ENCODE assay signal across 8 mouse cellular contexts in the genomic region with DNA sequence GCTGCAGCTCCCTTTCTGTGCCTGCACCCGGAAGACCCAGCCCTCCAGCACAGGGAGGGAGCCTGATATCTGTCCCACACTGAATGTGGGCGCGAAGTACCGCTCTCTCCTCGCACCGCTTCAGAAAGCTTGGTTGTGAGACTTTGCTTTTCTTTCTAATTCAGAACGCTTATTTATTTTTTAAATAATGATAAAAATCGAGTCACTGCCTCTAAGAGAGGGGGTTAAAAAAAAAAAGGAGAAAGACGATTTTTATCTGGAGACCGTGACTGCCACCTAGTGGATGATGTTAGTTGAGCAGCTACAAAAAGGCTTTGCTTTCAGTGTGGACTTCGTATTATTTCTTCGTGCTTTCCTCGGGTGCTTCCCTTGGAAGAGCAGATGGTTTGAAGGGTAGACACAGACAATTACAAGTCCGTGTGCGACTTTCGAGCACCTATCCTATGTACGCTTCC. TPM values are rescaled to one million over a fixed set of nuclear protein-coding genes. Genes with fewer than 3 reads are reported as not detected.
DNase-seq lines count a peak whose midpoint lies in the region; ATAC-seq lines count a peak whose summit lies in the region.

No protein-coding gene starts in this region.

- no peaks in the 10 kb centered on the region for H3K9me3 ChIP-seq in hindbrain, embryonic 10.5 days
- H3K9me3 ChIP-seq in lung, embryonic 16.5 days (ENCODE audit: control insufficient read depth, low read length), result no peaks in the 10 kb centered on the region

- no peak overlapping the region for H3K27ac ChIP-seq in brown adipose tissue, adult 24 weeks (replicated peaks; ENCODE audit: low read depth, low read length)
- peak overlapping the region; percentile 81 for H3K27ac ChIP-seq in hindbrain, embryonic 10.5 days
- no peak overlapping the region for H3K27ac ChIP-seq in lung, embryonic 16.5 days (ENCODE audit: low read length)

- peak overlapping the region; percentile 70 for H3K4me2 ChIP-seq in lung, embryonic 16.5 days (ENCODE audit: low read depth, low read length)

- peak overlapping the region; percentile 55 for H3K4me3 ChIP-seq in brown adipose tissue, adult 24 weeks (ENCODE audit: insufficient read depth, low read depth, low read length)
- peak overlapping the region; percentile 54 for H3K4me3 ChIP-seq in hindbrain, embryonic 10.5 days
- peak overlapping the region; percentile 55 for H3K4me3 ChIP-seq in lung, embryonic 16.5 days (ENCODE audit: low read length)

- 3% methylated on average over 17 of the region's 17 CpGs for WGBS in hindbrain, embryonic 10.5 days
- 1% methylated on average over 17 of the region's 17 CpGs for WGBS in lung, embryonic 16.5 days

- H3K4me1 ChIP-seq in brown adipose tissue, adult 24 weeks (ENCODE audit: control insufficient read depth, insufficient read depth, insufficient read length, low read length), result no peaks in the 10 kb centered on the region
- H3K4me1 ChIP-seq in hindbrain, embryonic 10.5 days (replicated peaks), result peaks cover 16% of the 10 kb centered on the region
- H3K4me1 ChIP-seq in lung, embryonic 16.5 days (replicated peaks; ENCODE audit: control insufficient read depth, insufficient read depth, low read length), result peaks cover 4% of the 10 kb centered on the region

- H3K9ac ChIP-seq in lung, embryonic 16.5 days (ENCODE audit: low read length), result peak overlapping the region; percentile 57

- DNase-seq in MEL-GATA-1-ER (ENCODE audit: extremely low read depth, low read depth), result peak; percentile 55
- peak; percentile 44 for DNase-seq in fibroblast of lung, adult 2 months (ENCODE audit: low read depth)
- DNase-seq in hindbrain, embryonic 10.5 days (ENCODE audit: low spot score), result peak; percentile 70
- DNase-seq in layer of hippocampus, adult 9-10 months (ENCODE audit: low spot score), result peak; percentile 79
- peak; percentile 94 for DNase-seq in retina, embryonic 14.5 days (ENCODE audit: low spot score)
- peak; percentile 59 to 69 for DNase-seq in thymus, postnatal 36 days

- peak; percentile 78 for ATAC-seq in lung, embryonic 16.5 days (ENCODE audit: low read depth)

- peaks cover 13% of the 10 kb centered on the region; the same call in 1 of the 2 replicates for H3K27me3 ChIP-seq in hindbrain, embryonic 10.5 days (ENCODE audit: insufficient read depth, poor library complexity, severe bottlenecking)
- no peaks in the 10 kb centered on the region; the same call in 1 of the 2 replicates for H3K27me3 ChIP-seq in lung, embryonic 16.5 days (ENCODE audit: control insufficient read depth, insufficient read depth, low read depth, low read length)

- no peaks in the 10 kb centered on the region for H3K36me3 ChIP-seq in hindbrain, embryonic 10.5 days
- H3K36me3 ChIP-seq in lung, embryonic 16.5 days (ENCODE audit: control insufficient read depth, insufficient read depth, low read length), result no peaks in the 10 kb centered on the region

RNA-seq across cellular contexts. Expression of gene 4930524B15Rik, which starts 16.0 kb away (rescaled TPM):
- not detected in 2 replicates for polyA plus RNA-seq in brown adipose tissue, adult 24 weeks (2012; ENCODE audit: insufficient read depth, insufficient read length, missing spikeins)
- 0.10 and 0.20 TPM in 2 replicates for polyA plus RNA-seq in hindbrain, embryonic 10.5 days (2016; fragmentation: Nextera tagmentation; extraction: Ambion mirVana)
- not detected in 2 replicates for polyA plus RNA-seq in lung, embryonic 16.5 days (2015; fragmentation: Nextera tagmentation; extraction: Ambion mirVana)

RNA-seq across cellular contexts. Expression of gene Nsg2, which starts 50.9 kb away (rescaled TPM):
- polyA plus RNA-seq in brown adipose tissue, adult 24 weeks (2012; ENCODE audit: insufficient read depth, insufficient read length, missing spikeins), result not detected in 2 replicates
- 26.5 and 76.8 TPM in 2 replicates for polyA plus RNA-seq in hindbrain, embryonic 10.5 days (2016; fragmentation: Nextera tagmentation; extraction: Ambion mirVana)
- 1.6 and 3.0 TPM in 2 replicates for polyA plus RNA-seq in lung, embryonic 16.5 days (2015; fragmentation: Nextera tagmentation; extraction: Ambion mirVana)

Comparison
In these comparisons a context has a peak if more than half of its experiments do, and no peak if none do; other contexts are left out.
1. DNase-seq: peak in every context shown above with its lines; median percentile 94 in retina, embryonic 14.5 days; 79 in layer of hippocampus, adult 9-10 months; 70 in hindbrain, embryonic 10.5 days; 64 in thymus, postnatal 36 days; 55 in MEL-GATA-1-ER; 44 in fibroblast of lung, adult 2 months.